Mouse (Mus musculus): ENCODE data around the gene Krtap12-1.
"Not testable (repeated sequence)": the region's sequence is repeated elsewhere in the genome, so short reads cannot be mapped to it uniquely, and the experiment has no call there.

DNA sequence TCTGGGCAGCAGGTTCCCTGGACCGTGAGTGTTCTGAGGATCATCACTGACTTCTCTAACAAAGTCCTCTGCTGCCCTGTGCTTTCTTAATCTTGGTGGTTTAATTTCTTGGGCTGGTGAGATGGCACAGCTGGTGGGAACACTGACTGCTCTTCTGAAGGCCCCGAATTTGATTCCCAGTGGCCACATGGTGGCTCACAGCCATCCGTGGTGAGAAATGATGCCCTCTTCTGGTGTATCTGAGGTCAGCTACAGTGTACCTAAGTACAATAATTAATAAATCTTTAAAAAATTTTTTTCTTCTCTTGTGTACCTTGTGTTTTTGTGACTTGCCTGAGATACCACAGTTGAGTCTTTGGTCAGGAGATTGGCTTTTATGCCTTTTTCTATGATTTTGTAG is 31.9 kb downstream of the Krtap12-1 start:
- peak; percentile 17; the same call in 1 of the 2 replicates for TF ChIP-seq CTCF (IDR thresholded peaks at IDR 0.05; ENCODE audit: low read depth)
- TF ChIP-seq EP300 (IDR thresholded peaks at IDR 0.05; ENCODE audit: low read depth) = not testable (repeated sequence)
